Comparison of ENCODE assay signal across 16 mouse cellular contexts in the genomic region with DNA sequence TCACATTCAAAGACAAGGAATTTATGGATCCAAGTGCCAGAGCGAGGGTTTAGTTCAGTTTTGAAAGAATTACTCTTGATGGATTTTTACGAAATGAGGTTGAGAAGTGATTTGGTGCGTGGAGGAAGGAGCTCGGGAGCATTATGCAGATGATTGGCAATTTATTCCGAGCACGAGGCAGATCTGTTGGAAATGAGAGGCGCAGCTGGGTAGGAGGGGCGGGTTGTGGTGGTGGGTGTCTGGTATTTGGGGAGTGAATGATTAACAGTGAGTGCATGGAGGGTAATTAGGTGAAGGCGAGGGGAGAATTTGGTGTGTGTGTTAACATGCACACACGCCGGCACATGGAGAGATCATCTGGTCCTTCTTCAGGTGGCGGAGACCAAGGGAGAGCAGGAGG. TPM values are rescaled to one million over a fixed set of nuclear protein-coding genes. Genes with fewer than 3 reads are reported as not detected.
A peak's percentile ranks its signal among the peaks of the same experiment; 100 is the strongest.
DNase-seq lines count a peak whose midpoint lies in the region; ATAC-seq lines count a peak whose summit lies in the region.
"Had no signal": no experiment of that assay in that cellular context is flagged by ENCODE, and none has a peak within 500 bp of the region (broad histone marks: within the 10 kb centered on the region; RNA-seq: fewer than 3 reads in every experiment).

No protein-coding gene starts in this region.

- DNase-seq in kidney, postnatal 25 days = no peak
- DNase-seq in forebrain, embryonic 14.5 days (ENCODE audit: low spot score) = peak; percentile 59
- no peak for DNase-seq in layer of hippocampus, postnatal 25 days (ENCODE audit: extremely low spot score in 1 of 2, low spot score in 1 of 2)
- no peak for DNase-seq in liver, embryonic 11.5 days (ENCODE audit: low spot score)
- DNase-seq in spleen, postnatal 4 days (ENCODE audit: low spot score in 2 of 2) = no peak
- DNase-seq: cerebellum, adult 11-12 months; cerebellum, postnatal 36 days; gastrocnemius, adult 2 months; heart, adult 18-20 months; lung, postnatal 4 days; right cerebral cortex, postnatal 14 days had no signal

- H3K27ac ChIP-seq in kidney, embryonic 15.5 days = peak overlapping the region; percentile 59
- peak overlapping the region; percentile 5; the same call in 1 of the 2 replicates for H3K27ac ChIP-seq in forebrain, embryonic 14.5 days (ENCODE audit: low read depth, low read length)
- peak overlapping the region; percentile 86 for H3K27ac ChIP-seq in hindbrain, embryonic 12.5 days
- peak overlapping the region; percentile 74 for H3K27ac ChIP-seq in neural tube, embryonic 13.5 days (replicated peaks)
- no peak overlapping the region for H3K27ac ChIP-seq in liver, embryonic 11.5 days (ENCODE audit: low read depth, low read length)
- H3K27ac ChIP-seq: gastrocnemius, adult 2 months; limb, embryonic 12.5 days had no signal

- H3K4me1 ChIP-seq in kidney, embryonic 15.5 days = peaks cover 47% of the 10 kb centered on the region
- peaks cover 15% of the 10 kb centered on the region for H3K4me1 ChIP-seq in forebrain, embryonic 14.5 days (ENCODE audit: control insufficient read depth, insufficient read depth, low read length)
- peaks cover 54% of the 10 kb centered on the region for H3K4me1 ChIP-seq in hindbrain, embryonic 12.5 days
- peaks cover 81% of the 10 kb centered on the region for H3K4me1 ChIP-seq in neural tube, embryonic 13.5 days (replicated peaks)
- no peaks in the 10 kb centered on the region for H3K4me1 ChIP-seq in liver, embryonic 11.5 days (replicated peaks; ENCODE audit: control insufficient read depth, insufficient read depth, low read length)

- no peak overlapping the region for H3K4me3 ChIP-seq in kidney, embryonic 15.5 days (replicated peaks)
- H3K4me3 ChIP-seq in forebrain, embryonic 14.5 days (ENCODE audit: low read depth, low read length) = no peak overlapping the region
- H3K4me3 ChIP-seq in hindbrain, embryonic 12.5 days = no peak overlapping the region
- H3K4me3 ChIP-seq in neural tube, embryonic 13.5 days = no peak overlapping the region
- no peak overlapping the region for H3K4me3 ChIP-seq in liver, embryonic 11.5 days (ENCODE audit: low read depth, low read length)
- H3K4me3 ChIP-seq: gastrocnemius, adult 2 months; limb, embryonic 12.5 days had no signal

- no peaks in the 10 kb centered on the region for H3K9me3 ChIP-seq in kidney, embryonic 15.5 days (replicated peaks)
- no peaks in the 10 kb centered on the region for H3K9me3 ChIP-seq in forebrain, embryonic 14.5 days (replicated peaks; ENCODE audit: control insufficient read depth, low read length)
- H3K9me3 ChIP-seq in hindbrain, embryonic 12.5 days (replicated peaks) = no peaks in the 10 kb centered on the region
- H3K9me3 ChIP-seq in neural tube, embryonic 13.5 days = no peaks in the 10 kb centered on the region
- H3K9me3 ChIP-seq in liver, embryonic 11.5 days (ENCODE audit: control insufficient read depth, low read length) = no peaks in the 10 kb centered on the region
- H3K9me3 ChIP-seq: G1E; limb, embryonic 12.5 days had no signal

- WGBS in kidney, embryonic 15.5 days = 63% methylated on average over 12 of the region's 12 CpGs
- 39% methylated on average over 12 of the region's 12 CpGs for WGBS in forebrain, embryonic 14.5 days
- WGBS in hindbrain, embryonic 12.5 days = 44% methylated on average over 12 of the region's 12 CpGs
- 28% methylated on average over 12 of the region's 12 CpGs for WGBS in neural tube, embryonic 13.5 days
- WGBS in liver, embryonic 11.5 days = 80% methylated on average over 12 of the region's 12 CpGs

- no peaks in the 10 kb centered on the region for H3K36me3 ChIP-seq in kidney, embryonic 15.5 days
- H3K36me3 ChIP-seq in forebrain, embryonic 14.5 days (ENCODE audit: control insufficient read depth, insufficient read depth, low read length) = no peaks in the 10 kb centered on the region
- no peaks in the 10 kb centered on the region; the same call in 1 of the 2 replicates for H3K36me3 ChIP-seq in hindbrain, embryonic 12.5 days
- H3K36me3 ChIP-seq in neural tube, embryonic 13.5 days = no peaks in the 10 kb centered on the region
- no peaks in the 10 kb centered on the region for H3K36me3 ChIP-seq in liver, embryonic 11.5 days (ENCODE audit: control insufficient read depth, insufficient read depth, low read length)
- H3K36me3 ChIP-seq: limb, embryonic 12.5 days had no signal

- H3K4me2 ChIP-seq in kidney, embryonic 15.5 days = 0 out of 2 replicates have a peak overlapping the region, but pooled peaks have one; percentile 34
- H3K4me2 ChIP-seq in forebrain, embryonic 14.5 days (ENCODE audit: low read length) = no peak overlapping the region
- no peak overlapping the region for H3K4me2 ChIP-seq in hindbrain, embryonic 12.5 days (replicated peaks)
- H3K4me2 ChIP-seq in neural tube, embryonic 13.5 days = 0 out of 2 replicates have a peak overlapping the region, but pooled peaks have one; percentile 4
- H3K4me2 ChIP-seq in liver, embryonic 11.5 days = no peak overlapping the region
- H3K4me2 ChIP-seq: limb, embryonic 12.5 days had no signal

- 0 out of 2 replicates have a peak, but pooled peaks have one; percentile 7 for ATAC-seq in kidney, embryonic 15.5 days (replicated peaks; ENCODE audit: low FRiP score)
- peak; percentile 52; the same call in 1 of the 2 replicates for ATAC-seq in forebrain, embryonic 14.5 days
- ATAC-seq in hindbrain, embryonic 12.5 days (ENCODE audit: low FRiP score) = peak; percentile 55; the same call in 1 of the 2 replicates
- no peak; the same call in 1 of the 2 replicates for ATAC-seq in neural tube, embryonic 13.5 days (ENCODE audit: low read depth)
- no peak for ATAC-seq in liver, embryonic 11.5 days (replicated peaks; ENCODE audit: low FRiP score)

- 0 out of 2 replicates have a peak, but pooled peaks cover 3% of the 10 kb centered on the region for H3K27me3 ChIP-seq in kidney, embryonic 15.5 days
- H3K27me3 ChIP-seq in forebrain, embryonic 14.5 days (replicated peaks; ENCODE audit: control insufficient read depth, insufficient read depth, low read length) = no peaks in the 10 kb centered on the region
- no peaks in the 10 kb centered on the region for H3K27me3 ChIP-seq in hindbrain, embryonic 12.5 days
- H3K27me3 ChIP-seq in neural tube, embryonic 13.5 days = no peaks in the 10 kb centered on the region
- H3K27me3 ChIP-seq in liver, embryonic 11.5 days (replicated peaks; ENCODE audit: control insufficient read depth, insufficient read depth, low read length) = no peaks in the 10 kb centered on the region

- H3K9ac ChIP-seq in kidney, embryonic 15.5 days = no peak overlapping the region
- no peak overlapping the region for H3K9ac ChIP-seq in forebrain, embryonic 14.5 days (ENCODE audit: low read length)
- no peak overlapping the region for H3K9ac ChIP-seq in hindbrain, embryonic 12.5 days
- H3K9ac ChIP-seq in neural tube, embryonic 13.5 days = 0 out of 2 replicates have a peak overlapping the region, but pooled peaks have one; percentile 6
- H3K9ac ChIP-seq in liver, embryonic 11.5 days (ENCODE audit: low read depth, low read length) = no peak overlapping the region
- H3K9ac ChIP-seq: limb, embryonic 12.5 days had no signal

RNA-seq across cellular contexts. Expression of a gene that starts 12.4 kb away (rescaled TPM):
- 91.4 and 96.7 TPM in 2 replicates for polyA plus RNA-seq in kidney, embryonic 15.5 days (2015; fragmentation: Nextera tagmentation; extraction: Ambion mirVana)
- 101 and 113 TPM in 2 replicates for polyA plus RNA-seq in forebrain, embryonic 14.5 days (2014; fragmentation: Nextera tagmentation; extraction: Ambion mirVana)
- 111 and 113 TPM in 2 replicates for polyA plus RNA-seq in hindbrain, embryonic 12.5 days (2016; fragmentation: Nextera tagmentation; extraction: Ambion mirVana)
- 108 and 109 TPM in 2 replicates for polyA plus RNA-seq in neural tube, embryonic 13.5 days (2015; fragmentation: Nextera tagmentation; extraction: Ambion mirVana)
- total RNA-seq in layer of hippocampus, postnatal 25 days (2021) = 10 to 100 TPM; 83.6 to 86.7 TPM
- polyA plus RNA-seq in liver, embryonic 11.5 days (2014; fragmentation: Nextera tagmentation; extraction: Ambion mirVana) = 90.8 and 102 TPM in 2 replicates

RNA-seq across cellular contexts. Expression of a gene that starts 13.0 kb away (rescaled TPM):
- 9.4 and 11.7 TPM in 2 replicates for polyA plus RNA-seq in kidney, embryonic 15.5 days (2015; fragmentation: Nextera tagmentation; extraction: Ambion mirVana)
- polyA plus RNA-seq in forebrain, embryonic 14.5 days (2014; fragmentation: Nextera tagmentation; extraction: Ambion mirVana) = 3.5 and 3.7 TPM in 2 replicates
- 8.1 and 9.7 TPM in 2 replicates for polyA plus RNA-seq in hindbrain, embryonic 12.5 days (2016; fragmentation: Nextera tagmentation; extraction: Ambion mirVana)
- polyA plus RNA-seq in neural tube, embryonic 13.5 days (2015; fragmentation: Nextera tagmentation; extraction: Ambion mirVana) = 6.5 and 7.4 TPM in 2 replicates
- total RNA-seq in layer of hippocampus, postnatal 25 days (2021) = 10 to 100 TPM; 11.6 to 12.0 TPM
- polyA plus RNA-seq in liver, embryonic 11.5 days (2014; fragmentation: Nextera tagmentation; extraction: Ambion mirVana) = 4.1 and 5.3 TPM in 2 replicates

Comparison
In these comparisons a context has a peak if more than half of its experiments do, and no peak if none do; other contexts are left out.
1. ATAC-seq: peak in kidney, embryonic 15.5 days (single experiment), forebrain, embryonic 14.5 days (single experiment) and hindbrain, embryonic 12.5 days (single experiment); none in neural tube, embryonic 13.5 days (single experiment) and liver, embryonic 11.5 days (single experiment).
2. H3K4me2 ChIP-seq: peak in kidney, embryonic 15.5 days (single experiment) and neural tube, embryonic 13.5 days (single experiment); none in forebrain, embryonic 14.5 days (single experiment), hindbrain, embryonic 12.5 days (single experiment) and liver, embryonic 11.5 days (single experiment).